Mouse (Mus musculus): ENCODE measurements around the gene Ascl3.

DNA sequence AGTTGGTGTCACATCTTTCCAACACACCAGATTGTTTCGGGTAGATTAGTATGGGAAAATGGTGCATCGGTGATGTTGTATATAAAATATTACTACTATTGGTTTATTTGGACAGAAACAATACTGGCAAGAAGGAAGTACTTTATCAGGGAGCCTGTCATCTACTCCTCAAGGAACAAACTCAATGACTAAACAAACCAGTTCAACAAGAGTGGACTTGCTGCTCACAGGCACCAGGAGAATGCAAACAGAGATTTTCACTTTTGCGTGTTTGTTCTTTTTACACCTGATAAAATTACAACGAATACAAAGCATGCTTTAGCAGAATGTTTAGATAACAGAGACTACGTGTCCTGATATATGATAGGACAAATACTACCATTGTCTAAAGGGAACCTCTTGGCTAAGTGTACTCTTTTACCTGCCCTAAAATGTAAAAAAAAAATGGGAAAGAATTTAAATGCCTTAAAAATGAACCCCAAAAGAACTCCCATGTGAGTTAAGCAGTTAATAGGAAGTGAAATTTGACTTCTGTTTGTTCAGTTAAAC lies 8.4 kb upstream of the Ascl3 start:
- TF ChIP-seq CTCF (IDR thresholded peaks at IDR 0.05; ENCODE audit: low read depth) (no peak), EP300 (IDR thresholded peaks at IDR 0.05; ENCODE audit: low read depth) (no peak)
